ENCODE assay signal across 8 mouse cellular contexts in genomic region chr10:94942449-94943041, GRCm38 (mm10). TPM values are rescaled to one million over a fixed set of nuclear protein-coding genes. Genes with fewer than 3 reads are reported as not detected.
DNase-seq lines count a peak whose midpoint lies in the region; ATAC-seq and TF ChIP-seq lines count a peak whose summit lies in the region.

No protein-coding gene starts in this region.

- H3K4me1 ChIP-seq in E14TG2a.4 (replicated peaks; ENCODE audit: low read depth, low read length) = peaks cover 46% of the 10 kb centered on the region
- peaks cover 34% of the 10 kb centered on the region for H3K4me1 ChIP-seq in embryonic facial prominence, embryonic 13.5 days
- peaks cover 46% of the 10 kb centered on the region for H3K4me1 ChIP-seq in hindbrain, embryonic 15.5 days (replicated peaks)
- peaks cover 63% of the 10 kb centered on the region for H3K4me1 ChIP-seq in neural tube, embryonic 15.5 days

- under 1% methylated on average over 17 of the region's 17 CpGs for WGBS in embryonic facial prominence, embryonic 13.5 days
- 1% methylated on average over 17 of the region's 17 CpGs for WGBS in hindbrain, embryonic 15.5 days
- under 1% methylated on average over 16 of the region's 17 CpGs for WGBS in neural tube, embryonic 15.5 days

- no peak overlapping the region for H3K27ac ChIP-seq in embryonic facial prominence, embryonic 13.5 days
- H3K27ac ChIP-seq in hindbrain, embryonic 15.5 days (replicated peaks) = peak overlapping the region; percentile 92
- H3K27ac ChIP-seq in neural tube, embryonic 15.5 days (replicated peaks) = peak overlapping the region; percentile 91

- ATAC-seq in embryonic facial prominence, embryonic 13.5 days (ENCODE audit: insufficient number of reproducible peaks, insufficient read depth, low FRiP score, low TSS enrichment, low read depth) = no peak
- peak; percentile 4; the same call in 1 of the 2 replicates for ATAC-seq in hindbrain, embryonic 15.5 days (ENCODE audit: low FRiP score, low read depth)
- ATAC-seq in neural tube, embryonic 15.5 days (ENCODE audit: low FRiP score) = peak; percentile 4; the same call in 1 of the 2 replicates

- H3K4me3 ChIP-seq in E14TG2a.4 (replicated peaks; ENCODE audit: low read length) = peak overlapping the region; percentile 87
- peak overlapping the region; percentile 74 for H3K4me3 ChIP-seq in embryonic facial prominence, embryonic 13.5 days
- peak overlapping the region; percentile 80 for H3K4me3 ChIP-seq in hindbrain, embryonic 15.5 days
- peak overlapping the region; percentile 89 for H3K4me3 ChIP-seq in neural tube, embryonic 15.5 days (replicated peaks)

- peak overlapping the region; percentile 97 for H3K4me2 ChIP-seq in embryonic facial prominence, embryonic 13.5 days
- H3K4me2 ChIP-seq in hindbrain, embryonic 15.5 days = peak overlapping the region; percentile 73
- H3K4me2 ChIP-seq in neural tube, embryonic 15.5 days = peak overlapping the region; percentile 92

- H3K9me3 ChIP-seq in E14TG2a.4 (ENCODE audit: low read length) = no peaks in the 10 kb centered on the region
- H3K9me3 ChIP-seq in embryonic facial prominence, embryonic 13.5 days = no peaks in the 10 kb centered on the region
- no peaks in the 10 kb centered on the region for H3K9me3 ChIP-seq in hindbrain, embryonic 15.5 days
- no peaks in the 10 kb centered on the region for H3K9me3 ChIP-seq in neural tube, embryonic 15.5 days (replicated peaks)

- H3K27me3 ChIP-seq in E14TG2a.4 (ENCODE audit: insufficient read depth, low read length) = peaks cover 62% of the 10 kb centered on the region
- peaks cover 69% of the 10 kb centered on the region for H3K27me3 ChIP-seq in embryonic facial prominence, embryonic 13.5 days
- H3K27me3 ChIP-seq in hindbrain, embryonic 15.5 days = no peaks in the 10 kb centered on the region
- no peaks in the 10 kb centered on the region for H3K27me3 ChIP-seq in neural tube, embryonic 15.5 days (replicated peaks)

- TF ChIP-seq CTCF in E14TG2a.4 (conservative IDR thresholded peaks at IDR 0.05; ENCODE audit: low read length) = no peak

- peak overlapping the region; percentile 83 for H3K9ac ChIP-seq in embryonic facial prominence, embryonic 13.5 days
- peak overlapping the region; percentile 90 for H3K9ac ChIP-seq in hindbrain, embryonic 15.5 days
- peak overlapping the region; percentile 88 for H3K9ac ChIP-seq in neural tube, embryonic 15.5 days (replicated peaks)

- peak; percentile 64 for DNase-seq in A20 (ENCODE audit: low read depth, low spot score)
- DNase-seq in lung, adult 18-20 months = peak; percentile 58 to 59
- no peak for DNase-seq in frontal cortex, postnatal 10 days (ENCODE audit: low spot score in 2 of 2)
- DNase-seq in left cerebral cortex, adult 11 months (ENCODE audit: low spot score) = no peak

- no peaks in the 10 kb centered on the region for H3K36me3 ChIP-seq in E14TG2a.4 (ENCODE audit: insufficient read depth, low read length)
- no peaks in the 10 kb centered on the region for H3K36me3 ChIP-seq in embryonic facial prominence, embryonic 13.5 days
- no peaks in the 10 kb centered on the region for H3K36me3 ChIP-seq in hindbrain, embryonic 15.5 days
- H3K36me3 ChIP-seq in neural tube, embryonic 15.5 days = no peaks in the 10 kb centered on the region

RNA-seq across cellular contexts. Expression of gene Plxnc1, which starts 2.1 kb away (rescaled TPM):
- 2.4 and 3.1 TPM in 2 replicates for polyA plus RNA-seq in embryonic facial prominence, embryonic 13.5 days (2015; fragmentation: Nextera tagmentation; extraction: Ambion mirVana)
- polyA plus RNA-seq in hindbrain, embryonic 15.5 days (2015; fragmentation: Nextera tagmentation; extraction: Ambion mirVana) = 12.5 and 13.1 TPM in 2 replicates
- polyA plus RNA-seq in neural tube, embryonic 15.5 days (2015; fragmentation: Nextera tagmentation; extraction: Ambion mirVana) = 7.6 and 9.8 TPM in 2 replicates

Comparison
In these comparisons a context has a peak if more than half of its experiments do, and no peak if none do; other contexts are left out.
1. DNase-seq: peak in A20 (single experiment) and lung, adult 18-20 months (2 of 2); none in frontal cortex, postnatal 10 days (0 of 2) and left cerebral cortex, adult 11 months (single experiment).
2. Peak in every context shown above with its lines, with median percentiles within 50 percentile points of each other: H3K4me3 ChIP-seq, H3K4me2 ChIP-seq and H3K9ac ChIP-seq.